Mouse (Mus musculus) olfactory bulb, adult 2 months (tissue): ENCODE results near the gene Mtx1.
A peak's percentile ranks its signal among the peaks of the same experiment; 100 is the strongest.

ENCODE experiments used
- CTCF ChIP-seq: fragments of 200-500 bp; IDR thresholded peaks from 2 replicates; pipeline ENCODE4 v1.5.1; 2012; ENCODE audit warnings: low read depth, mild to moderate bottlenecking, low read length, moderate library complexity; ENCODE audit not compliant: insufficient read depth
- POLR2A ChIP-seq: fragments of 200-500 bp; IDR thresholded peaks from 2 replicates; pipeline ENCODE4 v1.6.1; 2012; ENCODE audit warnings: mild to moderate bottlenecking, low read depth, low read length, moderate library complexity; ENCODE audit not compliant: insufficient read depth

DNA sequence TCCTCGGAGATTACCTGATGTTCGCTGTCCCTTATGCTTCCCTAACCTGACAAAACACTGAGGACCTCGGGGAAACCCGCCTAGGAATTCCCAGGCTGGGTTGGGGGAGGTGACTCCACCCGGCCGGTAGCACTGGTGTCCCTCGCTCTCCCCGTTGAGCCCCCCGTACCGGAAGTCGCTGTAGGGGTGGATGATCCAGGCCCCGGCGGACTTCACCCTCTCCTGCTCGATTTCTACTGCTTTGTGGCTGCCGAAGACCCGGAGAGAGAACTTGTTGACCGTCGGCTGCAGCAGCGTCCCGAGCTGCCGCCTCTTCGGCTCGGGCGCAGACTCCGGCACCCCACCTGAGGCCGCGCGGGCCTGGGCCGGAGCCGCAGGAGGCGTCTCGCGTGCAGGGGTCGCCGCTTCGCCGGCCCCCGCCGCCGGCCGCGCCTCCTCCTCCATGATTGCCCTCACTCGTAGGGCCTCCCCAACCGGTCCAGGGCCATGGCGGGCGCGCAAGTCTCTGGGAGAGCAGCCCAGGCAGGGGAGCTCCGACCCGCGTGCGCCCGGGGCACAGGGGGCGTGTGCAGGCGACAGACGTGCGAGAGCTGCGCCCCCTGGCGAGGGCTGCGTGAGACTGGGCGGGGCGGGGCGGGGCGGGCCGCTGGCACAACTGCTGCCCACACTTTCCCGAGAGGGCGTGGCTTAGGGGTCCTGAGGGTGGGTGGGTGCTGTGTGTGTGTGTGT is 67.1 kb downstream of the Mtx1 start, which contains the start of gene Hcn3:
- TF ChIP-seq CTCF (peak; percentile 51; the same call in 1 of the 2 replicates), POLR2A (peak; percentile 42; the same call in 1 of the 2 replicates)
